Mouse (Mus musculus) forebrain, embryonic 14.5 days (tissue): ENCODE measurements at regions not wholly inside any gene's neighbourhood (a gene's known extent, or its start where the extent isn't known, plus 50 kb on each side); places are given as distances from the start of the nearest gene placed in this dataset.

ENCODE experiments used
- ATAC-seq: fragments of 200-750 bp; cut with Nextera tagmentation; 2 replicates; pipeline ENCODE4 v1.8.0; 2017; ENCODE audit warnings: mild to moderate bottlenecking, moderate library complexity
- DNase-seq: peaks from one replicate; pipeline ENCODE4 v3.0.0-alpha.2; 2015; ENCODE audit warnings: low spot score
- H3K27ac ChIP-seq: fragments of 300-500 bp; sonication (generic); 2 replicates; pipeline ENCODE4 v1.5.1; 2014; ENCODE audit warnings: low read depth, mild to moderate bottlenecking, control low read depth, low read length, moderate library complexity
- H3K27me3 ChIP-seq: fragments of 300-500 bp; sonication (generic); replicated peaks from 2 replicates; pipeline ENCODE4 v1.6.1; 2014; ENCODE audit warnings: low read length, control low read depth, mixed read lengths; ENCODE audit not compliant: control insufficient read depth, insufficient read depth
- H3K36me3 ChIP-seq: fragments of 300-500 bp; sonication (generic); 2 replicates; pipeline ENCODE4 v1.6.1; 2014; ENCODE audit warnings: low read length, control low read depth; ENCODE audit not compliant: control insufficient read depth, insufficient read depth
- H3K4me1 ChIP-seq: fragments of 300-500 bp; sonication (generic); 2 replicates; pipeline ENCODE4 v1.6.1; 2014; ENCODE audit warnings: antibody characterized with exemption, low read length, control low read depth; ENCODE audit not compliant: control insufficient read depth, insufficient read depth
- H3K4me2 ChIP-seq: fragments of 300-500 bp; sonication (generic); 2 replicates; pipeline ENCODE4 v1.6.1; 2014; ENCODE audit warnings: mild to moderate bottlenecking, control low read depth, low read length
- H3K4me3 ChIP-seq: fragments of 300-500 bp; sonication (generic); 2 replicates; pipeline ENCODE4 v1.5.1; 2014; ENCODE audit warnings: low read depth, low read length, control low read depth
- H3K9ac ChIP-seq: fragments of 300-500 bp; sonication (generic); 2 replicates; pipeline ENCODE4 v1.6.1; 2014; ENCODE audit warnings: mild to moderate bottlenecking, low read length, control low read depth, moderate library complexity
- H3K9me3 ChIP-seq: fragments of 300-500 bp; sonication (generic); replicated peaks from 2 replicates; pipeline ENCODE4 v1.6.1; 2016; ENCODE audit warnings: low read length, control low read depth, mixed read lengths; ENCODE audit not compliant: control insufficient read depth
- WGBS: fragments of 180-500 bp; shearing (Covaris S2); extraction: QIAGEN DNeasy Blood & Tissue Kit; methylation state at CpG from one replicate; pipeline ENCODE4 v1.1.7; 2014; 5-methylcytosine and 5-hydroxymethylcytosine counted together

DNA sequence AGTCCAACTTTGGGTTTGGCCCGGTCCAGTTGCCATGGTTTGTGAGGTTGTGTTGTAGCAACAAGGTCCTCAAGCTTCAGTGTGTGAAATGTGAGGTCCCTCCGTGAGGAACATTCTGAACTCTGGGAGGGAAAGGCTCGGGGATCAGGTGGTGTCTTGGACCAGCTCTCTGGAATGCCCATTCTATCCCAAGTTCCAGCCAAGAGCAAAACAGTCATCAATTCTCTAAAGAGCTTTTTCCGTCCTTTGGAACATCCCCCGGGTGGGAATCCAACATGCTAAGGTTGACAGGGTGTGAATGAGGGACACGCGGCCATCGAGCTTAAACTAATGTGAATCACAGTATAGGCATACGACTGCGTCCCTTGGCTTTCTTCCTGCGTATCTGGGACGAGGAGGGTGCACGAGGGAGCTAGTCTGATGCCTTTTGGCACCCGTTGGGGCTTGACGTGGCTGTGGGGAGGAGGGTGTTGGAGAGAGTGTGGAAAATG is 145.4 kb downstream of the Tmx1 start:
- no peak overlapping the region for H3K27ac ChIP-seq
- ATAC-seq: no peak
- no peak overlapping the region for H3K4me3 ChIP-seq
- H3K9me3 ChIP-seq: 0 out of 2 replicates have a peak, but pooled peaks cover 2% of the 10 kb centered on the region
- no peaks in the 10 kb centered on the region for H3K36me3 ChIP-seq
- H3K9ac ChIP-seq: no peak overlapping the region
- no peak overlapping the region for H3K4me2 ChIP-seq
- no peaks in the 10 kb centered on the region for H3K4me1 ChIP-seq
- DNase-seq: no peak
- 88% methylated on average over 15 of the region's 15 CpGs for WGBS
- no peaks in the 10 kb centered on the region for H3K27me3 ChIP-seq

DNA sequence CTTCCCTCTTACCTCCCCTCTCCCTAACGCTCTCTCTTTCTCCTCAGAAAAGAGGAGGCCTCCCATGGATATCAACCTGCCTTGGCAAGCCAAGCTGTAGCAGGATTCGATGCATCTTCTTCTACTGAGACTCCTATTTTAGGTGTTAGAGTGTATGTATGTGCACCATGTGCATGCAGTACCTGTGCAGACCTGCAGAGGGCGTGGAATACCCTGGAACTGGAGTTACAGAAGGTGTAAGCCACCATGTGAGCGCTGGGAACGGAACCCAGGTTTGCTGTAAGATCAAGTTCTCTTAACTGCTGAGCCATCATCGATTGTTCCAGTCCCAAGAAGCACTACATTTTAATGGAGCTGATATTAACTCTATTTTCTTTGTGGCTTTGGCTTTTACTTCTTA is 146.8 kb downstream of the Tmx1 start:
- 0 out of 2 replicates have a peak, but pooled peaks cover 2% of the 10 kb centered on the region for H3K9me3 ChIP-seq
- no peak for DNase-seq
- no peaks in the 10 kb centered on the region for H3K36me3 ChIP-seq
- no peak overlapping the region for H3K9ac ChIP-seq
- no peaks in the 10 kb centered on the region for H3K4me1 ChIP-seq
- no peaks in the 10 kb centered on the region for H3K27me3 ChIP-seq
- no peak for ATAC-seq
- WGBS: 78% methylated on average over 6 of the region's 6 CpGs
- H3K4me2 ChIP-seq: no peak overlapping the region
- no peak overlapping the region for H3K4me3 ChIP-seq
- no peak overlapping the region for H3K27ac ChIP-seq

GRCm38 (mm10) chr12:70603869-70604268 is 151.0 kb downstream of the Tmx1 start:
- no peak overlapping the region for H3K9ac ChIP-seq
- no peak overlapping the region for H3K27ac ChIP-seq
- 0 out of 2 replicates have a peak, but pooled peaks cover 2% of the 10 kb centered on the region for H3K9me3 ChIP-seq
- ATAC-seq (no peak), DNase-seq (no peak)
- H3K4me1 ChIP-seq: no peaks in the 10 kb centered on the region
- H3K4me3 ChIP-seq: no peak overlapping the region
- 77% methylated on average over 1 of the region's 1 CpGs for WGBS
- H3K4me2 ChIP-seq: no peak overlapping the region
- H3K36me3 ChIP-seq: no peaks in the 10 kb centered on the region
- no peaks in the 10 kb centered on the region for H3K27me3 ChIP-seq

- H3K27ac ChIP-seq: no peak overlapping the region
- H3K36me3 ChIP-seq: no peaks in the 10 kb centered on the region
- ATAC-seq (no peak), DNase-seq (no peak)
- no peak overlapping the region for H3K4me3 ChIP-seq
- no peaks in the 10 kb centered on the region for H3K4me1 ChIP-seq
- no peaks in the 10 kb centered on the region for H3K27me3 ChIP-seq
- no peak overlapping the region for H3K4me2 ChIP-seq
- WGBS: 90% methylated on average over 5 of the region's 5 CpGs
- H3K9ac ChIP-seq: no peak overlapping the region
- H3K9me3 ChIP-seq: no peaks in the 10 kb centered on the region
Observed at GRCm38 (mm10) chr12:70608672-70609071, 155.8 kb downstream of the Tmx1 start.

DNA sequence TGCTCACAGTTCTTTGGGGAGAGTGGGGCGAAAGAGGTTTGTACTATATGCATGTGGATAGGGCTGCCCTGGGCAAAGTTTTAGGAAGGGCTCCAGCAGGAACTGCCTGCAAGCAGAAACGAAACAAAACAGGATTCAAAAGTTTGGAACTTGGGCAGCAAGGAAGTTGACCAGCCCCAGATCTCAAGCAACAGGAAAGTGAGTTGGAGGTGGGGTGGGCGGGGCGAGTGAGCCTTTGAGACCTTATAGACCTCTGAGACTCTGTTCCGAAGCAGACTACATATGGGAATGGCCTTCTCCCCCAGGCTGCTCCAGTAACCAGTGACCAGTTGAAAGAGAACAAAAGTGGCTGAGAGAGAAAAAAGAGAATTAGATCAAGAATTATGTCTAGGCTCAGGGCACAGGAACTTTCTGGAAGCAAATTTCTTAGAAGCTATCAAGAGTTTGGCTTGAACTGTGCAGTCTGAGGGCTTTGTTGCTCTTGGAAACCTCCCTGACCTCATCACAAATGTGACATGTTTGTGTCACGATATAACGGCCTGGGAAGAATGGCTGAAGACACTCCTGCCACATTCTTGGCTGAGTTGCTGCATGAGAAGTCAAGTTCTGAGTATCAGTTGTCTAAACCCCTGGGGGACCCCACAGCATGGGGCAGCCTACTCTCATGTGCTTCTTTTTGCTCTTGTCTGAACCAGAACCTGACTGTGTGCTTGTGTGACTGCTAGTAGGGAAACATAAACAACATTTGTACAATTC is 156.4 kb downstream of the Tmx1 start:
- Histone ChIP-seq H3K27ac (no peak overlapping the region), H3K4me1 (no peaks in the 10 kb centered on the region)
- no peak for ATAC-seq

DNA sequence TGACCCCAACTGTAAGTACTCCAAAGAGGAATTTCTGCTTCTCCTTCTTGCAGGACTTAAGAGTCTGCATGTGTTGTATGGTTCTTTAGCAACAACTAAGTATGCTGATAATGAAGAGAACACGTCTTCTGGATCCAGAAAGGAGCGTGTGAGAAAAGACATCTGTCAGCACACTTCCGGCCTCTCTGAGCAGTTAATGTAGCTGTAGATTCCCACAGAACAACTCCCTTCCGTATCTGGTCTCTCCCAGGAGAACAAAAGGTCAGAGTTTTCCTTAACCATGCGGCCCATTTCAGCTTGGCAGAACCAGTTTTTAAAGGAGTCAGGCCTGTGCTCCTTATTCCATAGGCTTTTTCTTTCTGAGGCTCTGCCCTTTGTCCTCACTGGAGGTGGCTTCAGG is 159.0 kb downstream of the Tmx1 start:
- 88% methylated on average over 5 of the region's 5 CpGs for WGBS
- Histone ChIP-seq H3K27me3 (no peaks in the 10 kb centered on the region), H3K9ac (no peak overlapping the region), H3K4me2 (no peak overlapping the region), H3K9me3 (no peaks in the 10 kb centered on the region), H3K4me3 (no peak overlapping the region), H3K36me3 (no peaks in the 10 kb centered on the region), H3K4me1 (no peaks in the 10 kb centered on the region; the same call in 1 of the 2 replicates), H3K27ac (no peak overlapping the region)
- ATAC-seq (no peak), DNase-seq (no peak)

More for the DNA sequence above, 156.4 kb downstream of the Tmx1 start:
- WGBS: 88% methylated on average over 7 of the region's 7 CpGs
- H3K9ac ChIP-seq: no peak overlapping the region
- no peak for DNase-seq
- no peaks in the 10 kb centered on the region for H3K27me3 ChIP-seq
- no peak overlapping the region for H3K4me3 ChIP-seq
- no peaks in the 10 kb centered on the region for H3K9me3 ChIP-seq
- H3K4me2 ChIP-seq: no peak overlapping the region
- H3K36me3 ChIP-seq: no peaks in the 10 kb centered on the region

DNA sequence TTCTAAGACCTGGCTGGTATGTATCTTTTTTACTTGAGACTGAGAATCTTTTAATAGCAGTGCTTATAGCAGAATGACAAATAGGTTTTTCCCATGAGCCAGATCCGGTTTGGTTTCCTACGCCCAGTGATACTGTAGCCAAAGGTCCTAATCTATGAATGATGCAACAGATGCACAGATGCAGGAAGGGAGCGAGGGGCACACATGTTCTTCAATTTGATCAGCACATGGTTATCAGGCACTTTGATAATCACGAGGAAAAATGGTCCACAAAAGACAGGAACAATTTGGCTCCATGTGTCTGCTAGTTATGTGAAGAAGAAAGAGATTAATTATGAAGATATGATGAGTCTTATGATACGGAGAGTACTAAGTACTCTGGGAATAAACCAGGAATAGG is 160.3 kb downstream of the Tmx1 start:
- Histone ChIP-seq H3K27ac (no peak overlapping the region), H3K4me2 (no peak overlapping the region), H3K4me3 (no peak overlapping the region), H3K4me1 (no peaks in the 10 kb centered on the region; the same call in 1 of the 2 replicates), H3K36me3 (no peaks in the 10 kb centered on the region), H3K9ac (no peak overlapping the region), H3K27me3 (no peaks in the 10 kb centered on the region), H3K9me3 (no peaks in the 10 kb centered on the region)
- DNase-seq: no peak
- WGBS: 83% methylated on average over 5 of the region's 5 CpGs
- ATAC-seq: no peak

GRCm38 (mm10) chr12:70614101-70614500 is 161.2 kb downstream of the Tmx1 start:
- no peak for ATAC-seq
- H3K4me2 ChIP-seq: no peak overlapping the region
- WGBS: 75% methylated on average over 2 of the region's 2 CpGs
- no peak for DNase-seq
- H3K4me1 ChIP-seq: no peaks in the 10 kb centered on the region; the same call in 1 of the 2 replicates
- no peaks in the 10 kb centered on the region for H3K27me3 ChIP-seq
- no peaks in the 10 kb centered on the region for H3K36me3 ChIP-seq
- H3K27ac ChIP-seq: no peak overlapping the region
- H3K9me3 ChIP-seq: no peaks in the 10 kb centered on the region
- H3K9ac ChIP-seq: no peak overlapping the region
- H3K4me3 ChIP-seq: no peak overlapping the region

DNA sequence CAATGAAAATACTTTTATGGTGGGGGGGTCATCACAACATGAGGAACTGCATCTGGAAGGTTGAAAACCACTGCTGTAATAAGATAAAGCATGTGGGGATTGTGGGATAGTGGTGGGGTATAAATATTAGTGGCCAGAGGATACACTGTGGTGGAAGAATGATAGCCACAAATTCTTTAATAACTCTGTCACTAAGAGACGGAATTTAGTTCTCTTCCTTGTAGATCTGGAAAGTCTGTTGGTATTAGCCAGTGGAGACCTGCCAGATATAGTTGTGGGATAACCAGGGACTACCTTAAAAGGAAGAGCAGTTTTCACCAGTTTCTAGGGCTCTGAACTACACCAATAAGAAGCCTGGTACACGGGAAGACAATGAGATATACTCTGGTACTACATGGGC is 161.8 kb downstream of the Tmx1 start:
- ATAC-seq (no peak), DNase-seq (no peak)
- 95% methylated on average over 2 of the region's 2 CpGs for WGBS

More for the DNA sequence above, 161.8 kb downstream of the Tmx1 start:
- Histone ChIP-seq H3K9me3 (no peaks in the 10 kb centered on the region), H3K4me2 (no peak overlapping the region), H3K4me3 (no peak overlapping the region), H3K27me3 (no peaks in the 10 kb centered on the region), H3K4me1 (no peaks in the 10 kb centered on the region; the same call in 1 of the 2 replicates), H3K27ac (no peak overlapping the region), H3K36me3 (no peaks in the 10 kb centered on the region), H3K9ac (no peak overlapping the region)
